Mouse (Mus musculus) kidney, embryonic 15.5 days (tissue): Measurements from ENCODE around the gene Myo3b. TPM values are rescaled to one million over a fixed set of nuclear protein-coding genes. Genes with fewer than 3 reads are reported as not detected.

Source experiments
- ATAC-seq: fragments of 200-750 bp; cut with Nextera tagmentation; replicated peaks from 2 replicates; pipeline ENCODE4 v1.8.0; 2017; ENCODE audit warnings: moderate TSS enrichment; ENCODE audit not compliant: low FRiP score
- H3K27ac ChIP-seq: fragments of 300-500 bp; sonication (generic); 2 replicates; pipeline ENCODE4 v1.5.1; 2015; ENCODE audit warnings: mild to moderate bottlenecking, inconsistent platforms
- H3K27me3 ChIP-seq: fragments of 300-500 bp; sonication (generic); 2 replicates; pipeline ENCODE4 v1.6.1; 2015; ENCODE audit warnings: inconsistent platforms
- H3K36me3 ChIP-seq: fragments of 300-500 bp; sonication (generic); 2 replicates; pipeline ENCODE4 v1.6.1; 2015; ENCODE audit warnings: inconsistent platforms
- H3K4me1 ChIP-seq: fragments of 300-500 bp; sonication (generic); 2 replicates; pipeline ENCODE4 v1.6.1; 2015; ENCODE audit warnings: inconsistent platforms
- H3K4me2 ChIP-seq: fragments of 300-500 bp; sonication (generic); 2 replicates; pipeline ENCODE4 v1.6.1; 2015; ENCODE audit warnings: moderate library complexity, mild to moderate bottlenecking, inconsistent platforms
- H3K4me3 ChIP-seq: fragments of 300-500 bp; sonication (generic); replicated peaks from 2 replicates; pipeline ENCODE4 v1.5.1; 2015; ENCODE audit warnings: mild to moderate bottlenecking, inconsistent platforms
- H3K9ac ChIP-seq: fragments of 300-500 bp; sonication (generic); 2 replicates; pipeline ENCODE4 v1.6.1; 2015; ENCODE audit warnings: mild to moderate bottlenecking, inconsistent platforms
- H3K9me3 ChIP-seq: fragments of 300-500 bp; sonication (generic); replicated peaks from 2 replicates; pipeline ENCODE4 v1.6.1; 2016; ENCODE audit warnings: inconsistent platforms
- WGBS: fragments of 180-500 bp; shearing (Covaris S2); methylation state at CpG from one replicate; pipeline ENCODE4 v1.1.7; 2015; ENCODE audit warnings: mixed read lengths; 5-methylcytosine and 5-hydroxymethylcytosine counted together
- polyA plus RNA-seq: library from polyadenylated mRNA; unstranded; fragments of >200 nt; fragmentation: Nextera tagmentation; extraction: Ambion mirVana; gene quantifications from 2 replicates; pipeline ENCODE4 v1.2.1, GENCODE M21; 2015

Gene Myo3b
- polyA plus RNA-seq, 1 experiment from 2014 or later = 0.43 TPM

GRCm38 (mm10) chr2:70322767-70323166 lies 283.8 kb downstream of the Myo3b start:
- 17% methylated on average over 9 of the region's 9 CpGs for WGBS
- peak; percentile 69 for ATAC-seq
- H3K27ac ChIP-seq = no peak overlapping the region

DNA sequence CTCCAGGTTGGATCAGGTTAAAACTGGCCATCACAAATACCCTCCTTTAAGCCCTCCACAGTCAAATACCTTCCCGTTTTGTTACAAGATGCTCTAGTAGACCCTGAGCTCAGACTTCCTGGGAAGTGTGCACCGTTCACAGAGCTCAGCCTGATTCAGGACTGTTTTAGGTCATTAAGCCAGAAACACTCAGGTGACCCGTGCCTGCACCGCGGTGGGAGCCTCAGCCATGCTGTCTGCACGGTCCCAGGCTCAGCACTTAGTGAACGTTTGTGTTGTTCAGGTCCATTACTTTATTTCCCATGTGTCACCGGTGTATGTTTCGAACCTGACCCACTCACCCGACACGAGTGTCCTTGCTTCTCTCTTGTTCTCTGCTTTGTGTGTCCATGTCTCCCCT lies 288.7 kb downstream of the Myo3b start:
- ATAC-seq = no peak
- 44% methylated on average over 11 of the region's 11 CpGs for WGBS

More at GRCm38 (mm10) chr2:70322767-70323166, 283.8 kb downstream of the Myo3b start:
- H3K36me3 ChIP-seq = no peaks in the 10 kb centered on the region
- H3K9ac ChIP-seq = no peak overlapping the region
- 0 out of 2 replicates have a peak, but pooled peaks cover 2% of the 10 kb centered on the region for H3K27me3 ChIP-seq
- no peaks in the 10 kb centered on the region for H3K9me3 ChIP-seq
- peaks cover 27% of the 10 kb centered on the region for H3K4me1 ChIP-seq
- H3K4me2 ChIP-seq = peak overlapping the region; percentile 24; the same call in 1 of the 2 replicates
- no peak overlapping the region for H3K4me3 ChIP-seq

GRCm38 (mm10) chr2:70332905-70333304 lies 294.0 kb downstream of the Myo3b start:
- no peak for ATAC-seq
- 81% methylated on average over 6 of the region's 6 CpGs for WGBS
- H3K9ac ChIP-seq = no peak overlapping the region
- H3K4me1 ChIP-seq = peaks cover 33% of the 10 kb centered on the region
- H3K36me3 ChIP-seq = no peaks in the 10 kb centered on the region
- no peak overlapping the region for H3K4me2 ChIP-seq
- H3K9me3 ChIP-seq = no peaks in the 10 kb centered on the region
- H3K4me3 ChIP-seq = no peak overlapping the region
- H3K27me3 ChIP-seq = no peaks in the 10 kb centered on the region
- no peak overlapping the region for H3K27ac ChIP-seq

More for the DNA sequence above, 288.7 kb downstream of the Myo3b start:
- no peak overlapping the region for H3K27ac ChIP-seq
- no peak overlapping the region for H3K4me3 ChIP-seq
- peaks cover 18% of the 10 kb centered on the region for H3K4me1 ChIP-seq
- H3K4me2 ChIP-seq = no peak overlapping the region
- 0 out of 2 replicates have a peak, but pooled peaks cover 2% of the 10 kb centered on the region for H3K27me3 ChIP-seq
- no peaks in the 10 kb centered on the region for H3K9me3 ChIP-seq
- H3K9ac ChIP-seq = no peak overlapping the region
- H3K36me3 ChIP-seq = no peaks in the 10 kb centered on the region

- Histone ChIP-seq H3K27me3 (no peaks in the 10 kb centered on the region), H3K9ac (no peak overlapping the region), H3K4me1 (peaks cover 37% of the 10 kb centered on the region), H3K9me3 (no peaks in the 10 kb centered on the region), H3K36me3 (no peaks in the 10 kb centered on the region), H3K4me2 (no peak overlapping the region), H3K4me3 (no peak overlapping the region), H3K27ac (no peak overlapping the region)
- ATAC-seq = no peak
- WGBS = 87% methylated on average over 6 of the region's 6 CpGs
Measured at GRCm38 (mm10) chr2:70333553-70333952, 294.6 kb downstream of the Myo3b start.

DNA sequence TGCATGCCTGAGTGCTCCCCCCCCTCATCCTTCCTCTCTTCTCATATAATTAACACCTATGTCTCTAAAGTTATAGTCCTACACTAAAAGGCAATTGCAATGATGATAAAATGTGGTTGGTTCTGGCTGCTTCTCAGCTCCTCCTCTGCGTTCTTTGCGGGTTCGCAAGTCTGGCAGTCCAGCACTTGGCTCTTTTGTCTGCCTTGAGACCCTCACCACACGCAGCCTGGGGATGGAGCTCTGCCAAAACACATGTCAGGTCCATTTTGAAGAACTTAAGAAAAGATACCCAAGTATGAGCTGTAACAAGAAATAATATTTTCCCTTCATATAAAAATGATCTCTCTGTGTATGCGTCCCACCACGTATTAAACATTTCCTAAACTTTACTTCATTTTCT lies 297.6 kb downstream of the Myo3b start:
- no peaks in the 10 kb centered on the region for H3K36me3 ChIP-seq
- no peaks in the 10 kb centered on the region for H3K9me3 ChIP-seq
- ATAC-seq = no peak
- peak overlapping the region; percentile 45 for H3K4me2 ChIP-seq
- no peak overlapping the region for H3K4me3 ChIP-seq
- H3K9ac ChIP-seq = no peak overlapping the region
- no peaks in the 10 kb centered on the region for H3K27me3 ChIP-seq
- 52% methylated on average over 6 of the region's 6 CpGs for WGBS
- H3K4me1 ChIP-seq = peaks cover 38% of the 10 kb centered on the region
- H3K27ac ChIP-seq = no peak overlapping the region

DNA sequence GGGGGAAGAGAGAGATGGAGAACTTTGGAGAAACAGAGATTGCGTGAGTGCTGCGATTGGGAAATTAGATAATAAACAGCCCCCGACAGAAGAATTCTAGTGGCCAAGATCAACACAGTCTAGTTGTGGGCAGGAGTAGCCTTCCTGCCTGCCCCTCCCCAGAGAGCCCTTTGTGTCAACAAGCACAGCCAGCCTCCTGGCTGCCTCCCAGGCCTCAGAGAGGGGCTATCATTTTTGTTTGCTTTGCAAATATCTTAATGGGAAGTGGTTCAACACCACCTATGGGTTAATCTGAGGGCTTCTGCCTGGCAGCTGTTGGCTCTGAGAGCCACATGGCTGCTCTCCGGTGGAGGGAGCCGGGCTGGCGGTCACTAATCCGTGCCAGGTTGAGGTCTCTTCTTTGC lies 298.3 kb downstream of the Myo3b start:
- Histone ChIP-seq H3K4me2 (peak overlapping the region; percentile 45), H3K4me1 (peaks cover 38% of the 10 kb centered on the region), H3K4me3 (0 out of 2 replicates have a peak overlapping the region, but pooled peaks have one; percentile 3), H3K27ac (peak overlapping the region; percentile 79), H3K36me3 (no peaks in the 10 kb centered on the region), H3K9ac (no peak overlapping the region), H3K9me3 (no peaks in the 10 kb centered on the region), H3K27me3 (no peaks in the 10 kb centered on the region)
- peak; percentile 81 for ATAC-seq
- 8% methylated on average over 7 of the region's 7 CpGs for WGBS

GRCm38 (mm10) chr2:70337869-70338268 lies 298.9 kb downstream of the Myo3b start:
- no peak overlapping the region for H3K9ac ChIP-seq
- 33% methylated on average over 9 of the region's 9 CpGs for WGBS
- ATAC-seq = 0 out of 2 replicates have a peak, but pooled peaks have one; percentile 10

DNA sequence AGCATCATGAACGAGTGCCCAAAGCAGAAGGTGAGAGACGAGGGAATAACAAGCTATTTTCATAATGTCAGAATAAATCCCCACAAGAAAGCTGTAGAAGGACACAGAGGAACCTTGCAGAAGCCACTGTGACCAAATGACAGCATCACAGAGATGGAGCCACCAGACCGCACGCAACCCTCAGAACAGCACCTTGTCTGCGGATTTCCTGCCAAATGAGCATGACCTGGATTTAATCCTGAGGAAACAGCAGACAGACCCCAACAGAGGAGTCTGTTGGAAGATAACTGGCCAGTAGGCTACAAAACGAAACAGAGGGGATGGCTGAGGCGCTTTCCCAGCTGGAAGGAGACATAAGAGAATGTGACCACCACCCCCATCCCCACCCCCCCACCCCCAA lies 300.1 kb downstream of the Myo3b start:
- no peaks in the 10 kb centered on the region for H3K36me3 ChIP-seq
- H3K4me2 ChIP-seq = no peak overlapping the region
- no peak overlapping the region for H3K27ac ChIP-seq
- H3K9ac ChIP-seq = no peak overlapping the region
- H3K4me1 ChIP-seq = peaks cover 38% of the 10 kb centered on the region
- WGBS = 84% methylated on average over 7 of the region's 7 CpGs
- no peak overlapping the region for H3K4me3 ChIP-seq
- H3K27me3 ChIP-seq = no peaks in the 10 kb centered on the region
- no peaks in the 10 kb centered on the region for H3K9me3 ChIP-seq
- no peak for ATAC-seq

More at GRCm38 (mm10) chr2:70337869-70338268, 298.9 kb downstream of the Myo3b start:
- Histone ChIP-seq H3K4me1 (peaks cover 38% of the 10 kb centered on the region), H3K4me2 (peak overlapping the region; percentile 45), H3K27ac (peak overlapping the region; percentile 79), H3K36me3 (no peaks in the 10 kb centered on the region), H3K4me3 (0 out of 2 replicates have a peak overlapping the region, but pooled peaks have one; percentile 3), H3K27me3 (no peaks in the 10 kb centered on the region), H3K9me3 (no peaks in the 10 kb centered on the region)

DNA sequence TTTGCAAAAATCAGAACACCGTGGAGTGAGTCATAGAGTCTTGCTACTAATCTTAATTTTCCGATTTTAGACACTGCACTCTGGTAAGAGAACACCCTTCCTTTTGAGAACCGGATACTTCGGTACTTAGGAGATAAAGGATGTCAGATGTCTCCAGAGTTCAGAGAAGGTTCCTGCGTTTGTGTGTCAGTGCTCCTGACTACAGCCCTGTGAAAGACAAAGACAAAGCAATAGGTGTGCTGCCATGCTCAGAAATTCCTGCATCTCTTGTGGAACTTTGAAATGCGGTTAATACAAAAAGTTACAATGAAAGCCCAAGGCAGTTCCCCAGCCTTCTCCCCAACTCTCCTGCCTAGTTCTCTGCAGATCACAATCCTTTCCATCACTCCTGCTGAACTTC lies 300.6 kb downstream of the Myo3b start:
- Histone ChIP-seq H3K4me3 (no peak overlapping the region), H3K36me3 (no peaks in the 10 kb centered on the region), H3K27ac (no peak overlapping the region), H3K4me1 (peaks cover 38% of the 10 kb centered on the region), H3K27me3 (no peaks in the 10 kb centered on the region), H3K4me2 (no peak overlapping the region), H3K9me3 (no peaks in the 10 kb centered on the region), H3K9ac (no peak overlapping the region)
- 54% methylated on average over 6 of the region's 6 CpGs for WGBS
- ATAC-seq = no peak

- 89% methylated on average over 8 of the region's 8 CpGs for WGBS
- Histone ChIP-seq H3K4me2 (no peak overlapping the region), H3K4me1 (peaks cover 34% of the 10 kb centered on the region), H3K27me3 (no peaks in the 10 kb centered on the region), H3K9me3 (no peaks in the 10 kb centered on the region), H3K4me3 (no peak overlapping the region), H3K27ac (no peak overlapping the region), H3K36me3 (no peaks in the 10 kb centered on the region), H3K9ac (no peak overlapping the region)
- ATAC-seq = no peak
Measured at GRCm38 (mm10) chr2:70340224-70340623, 301.3 kb downstream of the Myo3b start.

GRCm38 (mm10) chr2:70345126-70345525 lies 306.2 kb downstream of the Myo3b start:
- 77% methylated on average over 8 of the region's 8 CpGs for WGBS

DNA sequence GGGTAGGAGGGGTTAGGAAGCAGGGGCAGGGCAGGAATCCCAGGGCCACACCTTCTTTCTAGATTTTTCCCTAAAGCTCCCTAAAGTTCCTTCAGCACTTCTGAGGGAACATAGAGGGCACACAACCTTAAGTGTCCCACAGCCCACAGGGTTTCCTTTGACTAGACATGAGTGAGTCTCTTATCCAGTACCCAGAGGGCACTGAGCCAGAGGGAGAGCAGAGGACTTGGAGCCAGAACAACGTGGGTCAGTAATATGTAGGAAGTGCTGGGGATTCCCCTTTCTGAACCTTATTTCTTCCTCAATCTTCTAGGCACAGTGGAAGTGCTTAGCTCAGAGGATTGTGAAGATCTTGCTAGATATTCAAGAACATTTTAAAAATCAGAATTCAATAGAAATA lies 308.6 kb downstream of the Myo3b start:
- H3K9ac ChIP-seq = no peak overlapping the region
- no peaks in the 10 kb centered on the region for H3K27me3 ChIP-seq
- no peak overlapping the region for H3K4me3 ChIP-seq
- no peak overlapping the region for H3K27ac ChIP-seq
- no peaks in the 10 kb centered on the region for H3K9me3 ChIP-seq
- H3K4me2 ChIP-seq = no peak overlapping the region
- WGBS = 54% methylated on average over 1 of the region's 1 CpGs
- ATAC-seq = no peak
- H3K36me3 ChIP-seq = no peaks in the 10 kb centered on the region
- H3K4me1 ChIP-seq = no peaks in the 10 kb centered on the region

More at GRCm38 (mm10) chr2:70345126-70345525, 306.2 kb downstream of the Myo3b start:
- ATAC-seq = no peak
- Histone ChIP-seq H3K9me3 (no peaks in the 10 kb centered on the region), H3K36me3 (no peaks in the 10 kb centered on the region), H3K4me3 (no peak overlapping the region), H3K27me3 (no peaks in the 10 kb centered on the region), H3K27ac (no peak overlapping the region), H3K9ac (no peak overlapping the region), H3K4me1 (0 out of 2 replicates have a peak, but pooled peaks cover 2% of the 10 kb centered on the region), H3K4me2 (no peak overlapping the region)
